Mouse (Mus musculus) mouse trophoblast stem cell (cell line): ENCODE measurements around the gene AB124611.
"Not testable (repeated sequence)": the region's sequence is repeated elsewhere in the genome, so short reads cannot be mapped to it uniquely, and the experiment has no call there.

Experiments
- in situ Hi-C, 2 experiments: fragments of 300-500 bp; cut with MseI, MboI; formaldehyde crosslinking; loops; 2 replicates in 1 of 2; 3 replicates in 1 of 2; pipeline ENCODE4 v1.15.1; 2025

AB124611 gene

GRCm38 (mm10) chr9:21565004-21565586 lies 39.1 kb downstream of the AB124611 start:
- in situ Hi-C loops: no loop called here

DNA sequence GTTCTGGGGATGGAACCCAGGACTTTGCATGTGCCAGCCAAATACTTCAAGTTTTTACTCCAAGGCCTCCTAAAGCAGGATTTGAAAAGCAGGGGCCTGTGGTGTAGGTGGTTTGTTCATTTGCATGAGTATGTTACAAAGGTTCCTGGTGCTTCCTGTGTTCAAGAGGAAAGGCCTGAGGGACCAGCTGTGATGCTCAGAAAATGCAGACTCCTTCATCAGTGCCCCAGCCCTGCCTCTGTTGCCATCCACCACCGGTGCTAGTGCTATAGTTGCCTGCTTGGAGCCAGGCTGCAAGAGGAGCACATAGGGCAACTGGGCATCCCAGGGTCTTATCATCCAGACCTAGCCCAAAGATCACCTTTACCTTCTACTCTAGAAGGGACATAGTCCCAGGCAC lies 40.6 kb downstream of the AB124611 start:
- in situ Hi-C loops: no loop called here

- in situ Hi-C loops: no loop called here
These were observed 41.1 kb downstream of the AB124611 start for GRCm38 (mm10) chr9:21567051-21567450.

DNA sequence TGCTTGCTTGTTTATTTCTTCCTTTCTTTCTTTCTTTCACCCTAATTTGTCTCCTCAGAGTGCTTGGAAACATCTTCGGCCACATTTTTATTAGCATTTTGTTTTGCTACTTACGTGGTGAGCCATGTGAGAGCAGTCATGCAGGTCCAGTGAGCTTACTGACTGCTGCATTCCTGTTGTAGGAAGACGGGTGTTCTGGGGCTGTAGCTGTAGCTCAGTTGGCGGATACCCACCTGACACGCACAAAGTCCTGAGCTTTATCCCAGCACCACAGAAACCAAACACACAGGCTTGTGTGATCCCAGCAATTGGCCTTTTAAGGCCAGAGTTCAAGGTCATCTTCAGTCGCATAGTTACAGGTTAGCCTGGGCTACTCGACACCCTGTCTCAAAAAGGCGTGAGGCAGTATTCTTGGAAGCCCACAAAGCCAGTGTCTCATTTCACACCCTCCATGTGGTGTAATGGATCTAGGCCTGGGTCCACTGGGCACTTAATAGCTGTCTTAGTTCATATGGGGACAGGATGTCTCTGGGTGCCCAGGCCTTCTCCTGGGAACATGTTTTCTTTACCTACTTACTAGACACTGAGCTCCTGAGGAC lies 42.8 kb downstream of the AB124611 start:
- in situ Hi-C loops: no loop called here

DNA sequence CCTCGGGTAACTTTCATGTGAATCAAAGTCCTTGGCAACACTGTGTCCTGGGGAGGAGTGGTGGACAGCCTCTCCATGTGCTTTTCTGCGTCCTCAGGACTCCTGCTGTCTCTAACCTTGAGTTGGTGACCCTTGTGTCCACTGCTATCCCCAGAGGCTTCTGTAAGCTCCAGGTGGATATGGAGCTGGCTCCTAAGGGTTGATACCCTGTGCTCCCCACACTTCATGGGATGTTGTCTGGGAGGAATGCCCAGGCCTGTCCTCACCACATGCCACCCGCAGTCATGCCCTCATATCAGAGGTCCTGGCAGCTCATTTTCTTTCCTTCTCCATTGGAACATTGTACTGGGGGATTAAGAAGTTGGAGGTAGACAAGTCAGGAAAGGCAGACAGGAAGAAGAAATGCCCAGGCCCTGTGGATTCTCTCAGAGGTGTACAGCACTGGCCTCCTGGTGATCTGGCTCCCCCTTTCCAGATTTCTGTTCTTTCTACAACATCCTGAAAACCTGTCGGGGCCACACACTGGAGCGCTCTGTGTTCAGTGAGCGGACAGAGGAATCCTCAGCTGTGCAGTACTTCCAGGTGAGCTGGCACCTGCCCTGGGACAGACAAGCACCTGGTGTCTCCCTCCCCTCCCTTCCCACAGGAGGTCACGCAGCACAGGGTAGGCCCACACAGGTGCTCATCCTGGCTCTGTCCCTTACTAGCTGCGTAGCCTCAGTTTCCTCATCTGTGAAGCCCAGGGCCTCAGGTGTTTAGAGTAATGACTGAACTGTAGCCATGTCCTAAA lies 48.2 kb downstream of the AB124611 start:
- in situ Hi-C loops: no loop called here

DNA sequence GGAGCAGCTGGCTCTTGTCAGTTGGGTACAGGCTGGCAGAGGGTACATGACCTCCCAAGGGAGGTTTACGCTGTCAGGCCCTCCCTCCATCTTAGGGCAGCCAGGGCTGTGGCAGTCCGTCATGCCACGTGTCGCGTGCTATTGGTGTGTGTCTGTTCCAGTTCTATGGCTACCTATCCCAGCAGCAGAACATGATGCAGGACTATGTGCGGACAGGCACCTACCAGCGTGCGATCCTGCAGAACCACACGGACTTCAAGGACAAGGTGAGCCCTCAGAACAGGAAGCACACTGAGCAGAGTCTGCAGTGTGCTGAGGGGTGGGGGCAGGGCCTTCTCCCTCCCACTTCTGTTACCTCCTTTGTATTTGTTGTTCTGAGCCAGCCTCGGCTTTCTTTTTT lies 49.3 kb downstream of the AB124611 start:
- in situ Hi-C loops: no loop called here

DNA sequence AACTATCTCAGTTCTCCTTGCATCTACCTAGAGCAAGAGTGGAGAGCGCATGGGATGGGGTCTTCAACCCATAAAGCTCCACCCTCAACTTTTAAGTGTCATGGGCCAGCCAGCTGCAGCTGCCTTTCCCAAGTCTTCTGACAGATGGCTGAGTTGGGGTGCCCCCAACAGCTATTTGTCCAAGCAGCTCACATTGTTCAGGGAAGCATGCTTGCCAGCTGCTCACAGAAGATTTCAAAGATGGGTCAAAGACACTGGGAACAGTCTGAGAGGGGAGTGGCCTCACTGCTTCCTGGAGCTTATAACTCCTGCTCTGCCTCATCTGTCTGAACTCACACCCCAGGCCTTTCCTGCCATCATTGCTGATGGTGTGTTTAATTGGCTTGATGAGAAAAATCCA lies 50.3 kb downstream of the AB124611 start:
- in situ Hi-C loops: no loop called here

- in situ Hi-C loops: no loop called here
These were observed 52.2 kb downstream of the AB124611 start for GRCm38 (mm10) chr9:21578226-21578625.

- in situ Hi-C loops: no loop called here
These were observed 59.4 kb downstream of the AB124611 start for GRCm38 (mm10) chr9:21585401-21585800.

- in situ Hi-C loops: no loop called here
These were observed 61.8 kb downstream of the AB124611 start for GRCm38 (mm10) chr9:21587678-21588349.

- in situ Hi-C loops: no loop called here
These were observed 62.4 kb downstream of the AB124611 start for GRCm38 (mm10) chr9:21588350-21588749.

DNA sequence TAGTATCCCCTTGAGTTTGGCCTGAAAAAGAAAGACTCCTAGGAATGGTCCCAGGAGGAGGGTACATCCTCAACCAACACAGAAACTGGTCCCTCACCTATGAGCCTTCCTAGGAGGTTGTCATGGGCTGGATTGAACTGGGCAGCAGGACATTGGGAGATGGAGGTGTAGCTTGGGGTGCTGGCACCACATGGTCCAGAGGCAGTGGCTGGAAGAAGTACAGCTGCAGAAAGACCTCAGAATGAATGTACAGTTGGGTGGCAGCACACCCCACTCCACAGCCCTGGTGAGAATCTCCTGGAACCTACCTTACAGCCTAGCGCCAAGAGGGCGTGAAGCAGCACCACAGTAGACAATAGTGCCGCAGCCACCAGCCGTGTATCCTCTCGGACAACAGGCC lies 63.6 kb downstream of the AB124611 start:
- in situ Hi-C loops: no loop called here

DNA sequence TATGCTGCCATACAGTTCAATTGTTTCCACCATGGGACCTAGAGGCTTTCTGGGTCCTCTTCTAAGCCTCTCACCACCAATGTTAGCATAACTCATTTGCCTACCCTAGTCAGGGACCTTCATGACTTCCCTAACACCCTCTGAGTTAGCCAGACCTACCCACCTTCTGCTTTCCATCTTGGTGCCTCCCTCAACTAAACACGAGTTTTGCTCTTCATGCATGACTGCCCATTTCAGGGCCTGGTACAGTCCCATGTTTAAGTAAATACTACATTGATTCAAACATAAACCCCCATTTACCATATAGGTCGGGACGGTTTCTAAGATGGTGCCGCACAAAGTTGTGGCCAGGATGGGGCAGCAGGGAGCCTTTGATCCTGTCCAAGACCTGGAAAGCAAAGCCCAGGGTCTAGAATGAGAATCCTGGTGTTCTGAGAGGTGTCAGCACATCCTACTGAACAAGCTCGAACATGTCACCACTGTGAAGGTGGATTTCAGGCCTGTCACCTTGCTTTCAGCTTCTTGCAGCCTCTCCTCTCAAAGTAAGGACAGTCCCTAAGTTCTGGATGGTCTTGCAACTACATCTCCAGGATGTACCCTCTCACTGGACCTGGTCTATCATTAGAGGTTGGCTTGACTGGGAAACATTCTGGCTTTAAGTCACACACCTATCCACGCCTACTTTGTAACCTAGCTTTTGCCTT lies 65.3 kb downstream of the AB124611 start:
- in situ Hi-C loops: no loop called here

DNA sequence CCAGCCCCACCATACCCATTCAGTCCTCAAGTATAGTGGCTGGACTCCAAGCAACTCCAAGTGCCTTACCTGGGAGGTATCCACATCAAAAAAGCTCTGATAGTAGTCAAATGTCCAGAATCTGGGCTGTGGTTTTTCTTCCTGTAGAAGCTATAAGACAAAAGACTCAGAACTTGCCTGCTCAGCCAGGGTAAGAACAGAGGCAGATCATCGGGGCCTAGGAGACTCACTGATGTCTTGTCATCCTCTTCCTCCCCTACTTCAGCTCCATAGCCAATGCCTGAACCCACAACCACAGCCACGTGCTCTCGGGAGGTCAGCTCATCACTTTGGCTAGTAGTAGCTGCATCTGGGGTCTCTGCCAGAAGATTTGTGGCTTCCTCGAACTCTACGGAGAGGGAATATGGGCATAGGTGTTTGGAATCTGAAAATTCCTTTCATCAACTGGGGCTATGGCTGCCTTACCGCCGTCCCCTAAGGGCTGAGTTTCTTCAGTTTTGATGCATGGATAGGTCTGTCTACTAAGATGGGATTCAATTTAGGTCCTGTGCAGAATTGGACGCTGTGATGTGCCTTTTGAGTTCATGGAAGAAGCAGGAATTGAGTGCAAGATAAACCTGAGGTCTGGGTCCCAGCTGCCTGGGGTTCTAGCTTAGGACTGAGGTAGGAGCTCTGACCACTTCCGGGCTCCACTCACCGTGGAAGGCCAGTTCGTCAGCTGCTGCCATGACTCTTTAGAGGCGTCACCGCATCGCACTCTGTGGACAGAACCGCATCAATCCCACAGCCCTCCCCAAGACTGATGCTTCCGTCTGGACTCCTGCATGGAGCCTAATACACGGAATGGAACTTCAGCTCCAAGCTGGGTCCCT lies 66.1 kb downstream of the AB124611 start:
- in situ Hi-C loops: no loop called here

- in situ Hi-C loops: no loop called here
These were observed 66.7 kb downstream of the AB124611 start, which contains the start of the genes Timm29 and Yipf2 for GRCm38 (mm10) chr9:21592703-21593121. Gene Timm29, plus strand, starts transcription at chr9:21592722. Gene Yipf2, minus strand, starts transcription at chr9:21592828.

DNA sequence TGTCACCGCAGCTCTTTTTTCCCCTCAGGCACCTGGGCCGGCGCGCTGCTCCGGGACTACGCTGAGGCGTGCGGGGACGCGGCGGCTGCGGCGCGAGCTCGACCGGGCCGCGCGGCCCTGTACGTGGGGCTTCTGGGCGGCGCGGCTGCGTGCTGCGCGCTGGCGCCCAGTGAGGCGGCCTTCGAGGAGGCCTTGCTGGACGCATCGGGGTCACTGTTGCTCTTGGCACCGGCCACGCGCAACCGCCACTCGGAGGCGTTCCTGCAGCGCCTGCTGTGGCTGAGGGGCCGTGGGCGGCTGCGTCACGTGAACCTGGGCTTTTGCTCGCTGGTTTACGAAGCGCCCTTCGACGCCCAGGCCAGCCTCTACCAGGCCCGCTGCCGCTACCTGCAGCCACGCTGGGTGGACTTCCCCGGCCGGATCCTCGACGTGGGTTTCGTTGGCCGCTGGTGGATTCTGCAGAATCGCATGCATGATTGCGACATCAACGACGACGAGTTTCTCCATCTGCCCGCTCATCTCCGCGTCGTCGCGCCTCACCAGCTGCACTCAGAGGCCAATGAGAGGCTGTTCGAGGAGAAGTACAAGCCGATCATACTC lies 67.2 kb downstream of the AB124611 start:
- in situ Hi-C loops: no loop called here

DNA sequence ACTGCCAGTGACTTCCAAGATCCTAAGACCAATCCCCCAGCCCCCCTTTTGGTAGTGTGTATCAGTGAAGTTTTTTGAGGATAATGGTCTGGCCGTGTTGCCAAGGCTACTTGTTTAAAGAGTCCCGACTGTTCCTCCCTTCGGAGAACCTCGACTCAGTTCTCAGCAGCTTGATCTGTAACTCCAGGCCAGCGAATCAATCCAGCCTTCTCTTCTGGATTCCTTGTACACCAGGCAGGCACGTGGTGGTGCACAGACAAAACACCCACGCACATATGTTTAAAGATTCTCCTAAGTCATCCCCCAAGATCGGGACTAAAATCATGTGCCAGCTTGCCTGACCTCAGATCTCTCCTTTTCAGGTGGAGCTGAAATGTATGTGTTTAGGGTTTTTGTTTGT lies 68.4 kb downstream of the AB124611 start:
- in situ Hi-C loops: not testable (repeated sequence)

DNA sequence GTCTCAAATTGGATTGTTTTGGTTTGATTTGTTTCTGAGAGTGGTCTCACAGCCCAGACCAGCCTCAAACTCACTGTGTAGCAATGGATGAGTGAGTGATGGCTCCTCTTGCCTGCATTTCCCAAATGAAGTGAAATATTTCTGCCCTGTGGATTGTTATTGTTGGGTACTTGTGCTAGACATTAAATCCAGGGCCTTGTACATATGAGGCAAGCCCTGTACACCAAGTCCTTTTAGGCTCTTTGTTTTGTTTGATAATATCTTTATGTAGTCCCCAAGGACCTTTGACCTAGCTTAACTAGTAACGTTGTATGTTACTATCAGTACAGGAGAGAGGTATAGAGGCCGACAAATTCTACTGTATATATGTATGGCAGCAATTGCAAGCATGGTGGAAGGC lies 68.9 kb downstream of the AB124611 start:
- in situ Hi-C loops: no loop called here
